Mouse (Mus musculus) cerebellum, adult (tissue): Measurements from ENCODE around the gene Dus2.

Experiments
- ATAC-seq: cut with Nextera tagmentation; 2 replicates; pipeline ENCODE4 v1.9.2; 2017; ENCODE audit warnings: mild to moderate bottlenecking, moderate library complexity, mixed read lengths; ENCODE audit not compliant: insufficient number of reproducible peaks, low FRiP score, low TSS enrichment

Dus2 gene

GRCm38 (mm10) chr8:106074236-106074635 lies 83.1 kb downstream of the Dus2 start:
- no peak for ATAC-seq

- ATAC-seq: no peak
Observed at GRCm38 (mm10) chr8:106074659-106075058, 83.5 kb downstream of the Dus2 start.

DNA sequence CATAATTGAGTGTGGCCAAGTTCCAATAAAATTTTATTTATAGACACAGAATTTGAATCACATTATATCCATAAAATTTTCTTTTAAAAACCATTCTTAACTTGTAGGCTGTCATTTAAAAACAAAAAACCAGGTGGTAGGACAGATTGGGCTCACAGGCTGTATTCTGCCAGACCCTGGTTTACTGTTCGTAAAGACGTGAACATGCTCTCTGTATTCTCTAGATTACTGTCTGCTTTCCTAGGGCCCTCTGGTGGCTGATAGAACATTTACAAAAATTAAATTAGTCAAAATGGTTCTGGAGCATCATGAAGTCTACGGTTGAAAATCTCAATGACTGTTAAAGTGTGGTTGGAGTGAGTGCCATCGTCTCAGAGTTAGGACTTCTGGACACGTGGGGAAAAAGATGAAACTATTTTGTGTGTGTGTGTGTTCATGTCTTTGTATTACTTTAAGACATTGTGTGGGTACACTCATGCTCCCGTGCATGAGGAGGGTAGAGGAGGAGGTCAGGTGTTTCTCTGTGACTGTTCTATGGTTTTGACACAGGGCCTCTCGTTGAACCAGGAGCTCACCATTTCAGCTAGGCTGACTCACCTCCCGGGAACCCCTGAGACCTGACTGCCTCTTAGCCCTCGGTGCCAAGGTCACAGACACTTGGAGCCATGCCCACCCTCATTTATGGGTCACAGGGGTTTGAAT lies 84.2 kb downstream of the Dus2 start:
- ATAC-seq: no peak; the same call in 1 of the 2 replicates

DNA sequence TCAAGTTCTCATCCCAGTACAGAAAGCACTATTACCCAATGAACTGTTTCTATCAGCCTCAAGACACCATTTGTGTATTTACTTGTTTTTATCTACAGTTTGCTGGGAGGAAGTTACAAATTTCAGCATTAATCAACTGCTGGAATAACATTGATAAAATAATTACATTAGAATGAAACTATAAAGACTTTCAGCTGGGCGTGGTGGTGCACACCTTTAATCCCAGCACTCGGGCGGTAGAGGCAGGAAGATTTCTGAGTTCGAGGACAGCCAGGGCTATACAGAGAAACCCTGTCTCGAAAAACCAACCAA lies 84.7 kb downstream of the Dus2 start:
- no peak for ATAC-seq

GRCm38 (mm10) chr8:106076612-106077011 lies 85.5 kb downstream of the Dus2 start:
- ATAC-seq: no peak

DNA sequence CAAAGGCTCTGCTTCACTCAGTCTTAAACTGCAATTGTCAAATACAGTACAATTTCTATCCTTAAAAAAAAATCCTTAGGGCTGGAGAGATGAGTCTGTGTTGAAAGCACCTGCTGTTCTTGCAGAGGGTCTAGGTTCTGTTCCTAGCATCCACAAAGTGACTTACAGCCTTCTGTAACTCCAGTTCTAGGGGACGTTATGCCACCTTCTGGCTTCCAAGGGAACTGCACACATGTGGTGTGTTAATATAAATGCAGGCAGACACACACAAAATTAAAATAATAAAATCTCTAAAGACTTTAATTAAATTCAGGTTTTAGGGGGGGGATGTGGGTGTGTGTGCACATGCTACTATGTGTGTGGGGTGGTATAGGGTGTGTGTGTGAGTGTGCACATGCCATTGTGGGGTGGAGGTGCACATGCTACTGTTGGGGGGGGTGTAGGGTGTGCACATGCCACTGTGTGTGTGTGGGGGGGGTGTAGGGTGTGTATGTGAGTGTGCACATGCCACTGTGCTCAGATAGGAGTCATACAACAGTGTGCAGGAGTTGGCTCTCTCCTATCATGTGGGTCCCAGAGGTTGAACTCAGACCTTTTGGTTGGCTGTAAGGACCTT lies 86.4 kb downstream of the Dus2 start:
- ATAC-seq: no peak

GRCm38 (mm10) chr8:106102321-106102720 lies 111.2 kb downstream of the Dus2 start:
- ATAC-seq: no peak
